Mouse (Mus musculus): Measurements from ENCODE around the gene Gm11011. TPM values are rescaled to one million over a fixed set of nuclear protein-coding genes. Genes with fewer than 3 reads are reported as not detected.

Gene Gm11011
- not detected for polyA plus RNA-seq (2017; shearing (Covaris generic))

DNA sequence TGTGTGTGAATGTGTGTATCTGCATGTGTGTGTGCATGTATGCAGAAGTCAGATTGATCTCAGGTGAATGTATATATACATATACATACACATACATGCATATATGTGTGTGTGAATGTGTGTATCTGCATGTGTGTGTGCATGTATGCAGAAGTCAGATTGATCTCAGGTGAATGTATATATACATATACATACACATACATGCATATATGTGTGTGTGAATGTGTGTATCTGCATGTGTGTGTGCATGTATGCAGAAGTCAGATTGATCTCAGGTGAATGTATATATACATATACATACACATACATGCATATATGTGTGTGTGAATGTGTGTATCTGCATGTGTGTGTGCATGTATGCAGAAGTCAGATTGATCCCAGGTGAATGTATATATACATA is at the start of gene Gm11011:
Gm11011 (minus strand) TSS at position 101 of the 400 bp plus-strand sequence.

DNA sequence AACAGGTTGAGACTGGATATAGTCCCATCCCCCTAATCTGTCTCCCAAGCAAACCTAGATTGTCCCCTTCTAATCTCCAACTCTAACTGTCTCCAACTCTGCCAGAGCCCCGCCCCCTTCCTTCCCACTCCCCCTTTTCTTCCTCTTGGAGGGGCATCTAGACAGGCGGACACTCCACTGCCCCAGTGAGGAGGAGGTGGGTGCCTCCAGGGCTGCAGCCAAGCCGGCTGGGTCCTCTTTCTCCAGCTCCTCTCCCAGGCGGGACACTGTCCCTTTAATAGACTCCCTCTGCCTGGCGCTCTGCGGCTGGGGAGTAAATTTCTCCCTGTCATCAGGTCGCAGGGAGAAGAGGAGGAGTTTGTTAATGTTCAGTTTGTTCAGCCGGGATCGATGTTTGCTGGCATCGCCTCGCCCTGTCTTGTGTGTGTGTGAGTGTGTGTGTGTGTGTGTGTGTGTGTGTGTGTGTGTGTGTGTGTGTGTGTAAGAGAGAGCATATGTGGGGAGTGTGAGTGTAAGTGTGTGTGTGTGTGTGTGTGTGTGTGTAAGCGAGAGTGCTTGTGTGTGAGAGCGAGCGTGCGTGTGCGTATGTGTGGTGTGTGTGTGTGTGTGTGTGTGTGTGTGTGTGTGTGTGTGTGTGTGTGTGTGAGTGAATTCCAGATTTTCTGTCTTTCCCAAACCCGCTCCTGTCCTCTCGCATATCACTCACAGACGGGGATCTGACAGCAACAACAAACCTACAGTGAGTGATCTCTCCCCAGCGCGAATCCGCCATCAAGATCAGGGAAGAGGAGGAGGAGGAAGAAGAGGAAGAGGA is 45.0 kb upstream of the Gm11011 start, which contains the start of gene Tshz2:
Tshz2 (plus strand) TSS at position 676 of the 814 bp plus-strand sequence.

Other genes starting within 250 kb of the Gm11011 start
- 0.42 TPM for gene Tshz2, start 45.3 kb upstream of the Gm11011 start, polyA plus RNA-seq (2017; shearing (Covaris generic))